Mouse (Mus musculus) kidney, embryonic 14.5 days (tissue): ENCODE measurements at regions not wholly inside any gene's neighbourhood (a gene's known extent, or its start where the extent isn't known, plus 50 kb on each side); places are given as distances from the start of the nearest gene placed in this dataset.

Experiments
- ATAC-seq: fragments of 200-750 bp; cut with Nextera tagmentation; 2 replicates; pipeline ENCODE4 v1.8.0; 2017; ENCODE audit warnings: moderate number of reproducible peaks, mild to moderate bottlenecking, moderate TSS enrichment, moderate library complexity; ENCODE audit not compliant: low FRiP score, low TSS enrichment
- H3K27ac ChIP-seq: fragments of 300-500 bp; sonication (generic); 2 replicates; pipeline ENCODE4 v1.5.1; 2014; ENCODE audit warnings: low read depth, mild to moderate bottlenecking, low read length, moderate library complexity, mixed read lengths
- H3K27me3 ChIP-seq: fragments of 300-500 bp; sonication (generic); 2 replicates; pipeline ENCODE4 v1.6.1; 2014; ENCODE audit warnings: mild to moderate bottlenecking, low read length; ENCODE audit not compliant: control insufficient read depth, insufficient read depth
- H3K36me3 ChIP-seq: fragments of 300-500 bp; sonication (generic); 2 replicates; pipeline ENCODE4 v1.6.1; 2014; ENCODE audit warnings: low read length, mixed read lengths; ENCODE audit not compliant: control insufficient read depth, insufficient read depth
- H3K4me1 ChIP-seq: fragments of 300-500 bp; sonication (generic); 2 replicates; pipeline ENCODE4 v1.6.1; 2014; ENCODE audit warnings: low read length, mixed read lengths; ENCODE audit not compliant: control insufficient read depth, insufficient read depth
- H3K4me2 ChIP-seq: fragments of 300-500 bp; sonication (generic); replicated peaks from 2 replicates; pipeline ENCODE4 v1.6.1; 2014; ENCODE audit warnings: low read depth, mild to moderate bottlenecking, low read length
- H3K4me3 ChIP-seq: fragments of 300-500 bp; sonication (generic); 2 replicates; pipeline ENCODE4 v1.5.1; 2014; ENCODE audit warnings: mild to moderate bottlenecking, low read length
- H3K9ac ChIP-seq: fragments of 300-500 bp; sonication (generic); 2 replicates; pipeline ENCODE4 v1.6.1; 2014; ENCODE audit warnings: low read depth, mild to moderate bottlenecking, low read length, moderate library complexity
- H3K9me3 ChIP-seq: fragments of 300-500 bp; sonication (generic); 2 replicates; pipeline ENCODE4 v1.6.1; 2016; ENCODE audit warnings: low read length; ENCODE audit not compliant: control insufficient read depth
- WGBS: fragments of 180-500 bp; shearing (Covaris S2); extraction: QIAGEN DNeasy Blood & Tissue Kit; methylation state at CpG from one replicate; pipeline ENCODE4 v1.1.7; 2014; 5-methylcytosine and 5-hydroxymethylcytosine counted together

- ATAC-seq, result no peak
- 90% methylated on average over 4 of the region's 4 CpGs for WGBS
Measured at GRCm38 (mm10) chr12:35670980-35671379, 136.1 kb upstream of the Ahr start.

DNA sequence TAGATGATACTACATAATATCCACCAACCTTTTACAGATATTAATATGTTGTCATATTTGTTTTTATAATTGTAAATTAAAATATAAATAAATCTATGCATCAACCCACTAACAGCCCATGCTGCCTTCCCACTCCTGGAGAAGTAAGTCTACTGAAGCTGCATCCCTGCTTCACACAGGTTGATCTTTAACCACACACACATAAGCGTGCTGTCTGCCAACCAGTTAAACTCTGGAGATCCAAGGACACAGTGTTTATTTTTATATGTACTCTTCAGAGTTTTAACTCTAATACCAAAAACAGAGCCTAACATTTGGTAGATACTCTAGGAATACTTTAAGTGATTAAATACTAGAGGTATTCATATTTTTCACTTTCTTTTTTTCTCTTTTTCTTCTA, 133.9 kb upstream of the Ahr start:
- Histone ChIP-seq H3K27me3 (no peaks in the 10 kb centered on the region), H3K9ac (no peak overlapping the region), H3K4me2 (no peak overlapping the region), H3K9me3 (no peaks in the 10 kb centered on the region), H3K4me1 (no peaks in the 10 kb centered on the region), H3K27ac (no peak overlapping the region), H3K36me3 (no peaks in the 10 kb centered on the region), H3K4me3 (no peak overlapping the region)
- 82% methylated on average over 1 of the region's 1 CpGs for WGBS
- ATAC-seq, result no peak

More at GRCm38 (mm10) chr12:35670980-35671379, 136.1 kb upstream of the Ahr start:
- H3K4me1 ChIP-seq, result no peaks in the 10 kb centered on the region
- H3K27me3 ChIP-seq, result no peaks in the 10 kb centered on the region
- H3K4me2 ChIP-seq, result no peak overlapping the region
- H3K4me3 ChIP-seq, result no peak overlapping the region
- no peak overlapping the region for H3K27ac ChIP-seq
- H3K9me3 ChIP-seq, result no peaks in the 10 kb centered on the region
- H3K36me3 ChIP-seq, result no peaks in the 10 kb centered on the region
- no peak overlapping the region for H3K9ac ChIP-seq

- no peaks in the 10 kb centered on the region for H3K27me3 ChIP-seq
- no peaks in the 10 kb centered on the region for H3K9me3 ChIP-seq
- H3K4me1 ChIP-seq, result no peaks in the 10 kb centered on the region
- no peaks in the 10 kb centered on the region for H3K36me3 ChIP-seq
- no peak overlapping the region for H3K9ac ChIP-seq
- H3K4me3 ChIP-seq, result no peak overlapping the region
- H3K4me2 ChIP-seq, result no peak overlapping the region
- no peak for ATAC-seq
- 83% methylated on average over 3 of the region's 3 CpGs for WGBS
- H3K27ac ChIP-seq, result no peak overlapping the region
Measured at GRCm38 (mm10) chr12:35667705-35668104, 132.9 kb upstream of the Ahr start.

GRCm38 (mm10) chr12:35667218-35667617, 132.4 kb upstream of the Ahr start:
- Histone ChIP-seq H3K4me3 (no peak overlapping the region), H3K27ac (no peak overlapping the region), H3K4me1 (no peaks in the 10 kb centered on the region), H3K9ac (no peak overlapping the region), H3K27me3 (no peaks in the 10 kb centered on the region), H3K4me2 (no peak overlapping the region), H3K9me3 (no peaks in the 10 kb centered on the region), H3K36me3 (no peaks in the 10 kb centered on the region)
- ATAC-seq, result no peak

- WGBS, result 63% methylated on average over 2 of the region's 2 CpGs
- Histone ChIP-seq H3K27me3 (no peaks in the 10 kb centered on the region), H3K9ac (no peak overlapping the region), H3K4me3 (no peak overlapping the region), H3K4me2 (no peak overlapping the region), H3K4me1 (no peaks in the 10 kb centered on the region), H3K36me3 (no peaks in the 10 kb centered on the region), H3K27ac (no peak overlapping the region), H3K9me3 (no peaks in the 10 kb centered on the region)
- ATAC-seq, result no peak
Measured at GRCm38 (mm10) chr12:35666062-35666461, 131.2 kb upstream of the Ahr start.

DNA sequence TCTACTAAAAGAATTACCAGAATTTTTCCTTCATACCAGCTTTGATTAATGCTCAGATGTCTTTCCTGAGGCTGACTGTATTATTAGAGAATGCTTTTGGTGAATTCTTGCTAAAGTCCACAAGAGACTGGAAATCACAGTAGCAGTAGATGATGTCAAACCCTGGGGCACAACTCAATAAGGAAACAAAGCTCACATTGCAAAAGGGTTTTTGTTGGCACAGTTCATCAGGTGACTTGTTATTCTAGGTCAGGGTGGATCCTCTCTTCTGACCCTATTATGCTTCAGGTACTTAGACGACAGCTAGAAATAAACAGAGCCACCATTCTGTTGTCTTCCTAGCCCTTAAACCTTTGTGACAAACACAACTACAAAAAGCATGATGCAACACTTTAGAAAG, 128.2 kb upstream of the Ahr start:
- no peak for ATAC-seq
- Histone ChIP-seq H3K4me2 (no peak overlapping the region), H3K27me3 (no peaks in the 10 kb centered on the region), H3K4me1 (no peaks in the 10 kb centered on the region), H3K9me3 (no peaks in the 10 kb centered on the region), H3K27ac (no peak overlapping the region), H3K9ac (no peak overlapping the region), H3K36me3 (no peaks in the 10 kb centered on the region), H3K4me3 (no peak overlapping the region)
- WGBS, result 88% methylated on average over 1 of the region's 1 CpGs

DNA sequence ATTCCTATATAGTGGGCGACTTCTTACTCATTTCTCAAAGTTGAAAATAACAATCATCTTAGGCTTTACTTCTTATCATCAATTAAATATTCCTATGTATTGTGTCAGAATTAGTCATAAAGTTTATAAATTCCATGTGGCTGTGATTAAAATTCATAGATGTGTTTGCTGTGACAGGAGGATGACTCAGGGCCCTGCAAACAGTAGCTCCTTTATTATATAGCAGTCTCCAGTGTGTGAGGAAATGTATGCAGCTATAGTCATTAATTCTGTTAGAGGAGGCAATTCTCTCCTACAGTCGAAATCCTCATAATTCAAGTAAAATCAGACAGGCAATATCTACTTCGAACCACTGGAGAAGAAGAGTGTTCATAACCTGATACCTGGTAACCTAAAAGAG, 121.7 kb upstream of the Ahr start:
- no peak overlapping the region for H3K4me2 ChIP-seq
- no peaks in the 10 kb centered on the region for H3K9me3 ChIP-seq
- no peak overlapping the region for H3K9ac ChIP-seq
- H3K4me3 ChIP-seq, result no peak overlapping the region
- no peak for ATAC-seq
- 78% methylated on average over 3 of the region's 3 CpGs for WGBS
- no peaks in the 10 kb centered on the region for H3K4me1 ChIP-seq
- H3K27ac ChIP-seq, result no peak overlapping the region
- no peaks in the 10 kb centered on the region for H3K27me3 ChIP-seq
- no peaks in the 10 kb centered on the region for H3K36me3 ChIP-seq

- no peak overlapping the region for H3K27ac ChIP-seq
- no peak overlapping the region for H3K4me3 ChIP-seq
- no peak overlapping the region for H3K9ac ChIP-seq
- 60% methylated on average over 3 of the region's 3 CpGs for WGBS
- H3K4me2 ChIP-seq, result no peak overlapping the region
- no peaks in the 10 kb centered on the region for H3K36me3 ChIP-seq
- H3K27me3 ChIP-seq, result no peaks in the 10 kb centered on the region
- no peak for ATAC-seq
- no peaks in the 10 kb centered on the region for H3K4me1 ChIP-seq
- H3K9me3 ChIP-seq, result peaks cover 2% of the 10 kb centered on the region; the same call in 1 of the 2 replicates
Measured at GRCm38 (mm10) chr12:35649772-35650171, 114.9 kb upstream of the Ahr start.

GRCm38 (mm10) chr12:35642473-35642872, 107.6 kb upstream of the Ahr start:
- no peak overlapping the region for H3K27ac ChIP-seq
- ATAC-seq, result no peak
- H3K4me3 ChIP-seq, result no peak overlapping the region
- H3K9me3 ChIP-seq, result peaks cover 1% of the 10 kb centered on the region; the same call in 1 of the 2 replicates
- no peaks in the 10 kb centered on the region for H3K27me3 ChIP-seq
- H3K9ac ChIP-seq, result no peak overlapping the region
- no peaks in the 10 kb centered on the region for H3K36me3 ChIP-seq
- H3K4me2 ChIP-seq, result no peak overlapping the region
- no peaks in the 10 kb centered on the region for H3K4me1 ChIP-seq

DNA sequence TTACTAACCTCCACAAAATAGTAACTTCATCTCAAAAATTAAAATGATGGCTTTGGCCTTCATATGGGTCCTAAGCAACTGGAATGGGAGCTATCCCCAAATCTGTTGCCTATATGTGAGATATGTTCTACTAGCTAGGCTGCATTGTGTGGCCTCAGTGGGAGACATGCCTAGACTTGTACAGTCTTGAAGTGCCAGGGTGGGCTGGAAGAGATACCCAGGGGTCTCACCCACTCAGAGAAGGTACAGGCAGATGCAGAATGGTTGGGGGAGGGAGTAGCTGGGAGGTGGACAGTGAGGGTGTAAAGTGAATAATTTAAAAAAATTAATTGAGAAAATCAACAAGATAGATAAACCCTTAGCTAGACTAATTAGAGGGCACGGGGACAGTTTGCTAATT, 106.9 kb upstream of the Ahr start:
- WGBS, result 64% methylated on average over 1 of the region's 1 CpGs
- Histone ChIP-seq H3K4me2 (no peak overlapping the region), H3K27ac (no peak overlapping the region), H3K9me3 (no peaks in the 10 kb centered on the region), H3K4me1 (no peaks in the 10 kb centered on the region), H3K27me3 (no peaks in the 10 kb centered on the region), H3K4me3 (no peak overlapping the region), H3K36me3 (no peaks in the 10 kb centered on the region), H3K9ac (no peak overlapping the region)
- ATAC-seq, result no peak
